ENCODE assay signal across 18 mouse cellular contexts in the genomic region with DNA sequence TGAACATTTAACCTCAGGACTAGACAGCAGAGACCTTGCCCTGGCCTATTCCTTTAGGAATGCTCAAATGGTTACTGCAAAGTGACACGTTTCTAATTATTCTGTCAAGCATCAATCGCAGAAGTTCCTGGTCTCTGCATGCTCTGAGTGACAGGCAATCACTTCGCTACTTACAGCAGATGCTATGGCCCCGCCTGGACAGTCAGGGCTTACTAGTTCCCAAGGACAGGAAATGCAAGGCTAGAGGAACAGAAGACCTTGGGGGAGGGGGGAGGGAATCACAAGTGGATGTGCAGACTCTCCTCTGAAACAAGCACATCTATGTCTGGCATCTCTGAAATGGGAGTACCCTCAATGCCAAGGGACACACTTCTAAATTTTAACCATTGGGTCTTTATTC.
A peak's percentile ranks its signal among the peaks of the same experiment; 100 is the strongest.
DNase-seq lines count a peak whose midpoint lies in the region; ATAC-seq and TF ChIP-seq lines count a peak whose summit lies in the region.
"Had no signal": no experiment of that assay in that cellular context is flagged by ENCODE, and none has a peak within 500 bp of the region (broad histone marks: within the 10 kb centered on the region; RNA-seq: fewer than 3 reads in every experiment).

No protein-coding gene starts in this region.

- ATAC-seq in lung, postnatal 0 days: peak; percentile 46
- no peak; the same call in 1 of the 2 replicates for ATAC-seq in embryonic facial prominence, embryonic 11.5 days (replicated peaks; ENCODE audit: insufficient number of reproducible peaks, low FRiP score, low TSS enrichment, low read depth)
- ATAC-seq: liver, embryonic 12.5 days; midbrain, embryonic 16.5 days had no signal

- H3K4me3 ChIP-seq in lung, postnatal 0 days (ENCODE audit: low read depth, low read length): no peak overlapping the region
- no peak overlapping the region for H3K4me3 ChIP-seq in embryonic facial prominence, embryonic 11.5 days (ENCODE audit: low read depth, low read length)
- H3K4me3 ChIP-seq: embryonic facial prominence, embryonic 15.5 days; forebrain, embryonic 12.5 days; heart, adult 2 months; limb, embryonic 10.5 days; liver, embryonic 12.5 days had no signal

- no peaks in the 10 kb centered on the region for H3K9me3 ChIP-seq in lung, postnatal 0 days (ENCODE audit: low read length)
- H3K9me3 ChIP-seq in embryonic facial prominence, embryonic 11.5 days (replicated peaks; ENCODE audit: control insufficient read depth, low read length): no peaks in the 10 kb centered on the region
- H3K9me3 ChIP-seq: embryonic facial prominence, embryonic 15.5 days; forebrain, embryonic 12.5 days; limb, embryonic 10.5 days; liver, embryonic 12.5 days had no signal

- H3K9ac ChIP-seq in lung, postnatal 0 days (replicated peaks; ENCODE audit: low read depth): no peak overlapping the region
- no peak overlapping the region for H3K9ac ChIP-seq in embryonic facial prominence, embryonic 11.5 days (replicated peaks; ENCODE audit: low read length)
- H3K9ac ChIP-seq: embryonic facial prominence, embryonic 15.5 days; forebrain, embryonic 12.5 days; liver, embryonic 12.5 days had no signal

- TF ChIP-seq CTCF in lung, postnatal 0 days (IDR thresholded peaks at IDR 0.05): no peak

- H3K27me3 ChIP-seq in lung, postnatal 0 days (replicated peaks; ENCODE audit: insufficient read depth, low read length): no peaks in the 10 kb centered on the region
- no peaks in the 10 kb centered on the region for H3K27me3 ChIP-seq in embryonic facial prominence, embryonic 11.5 days (ENCODE audit: control insufficient read depth, insufficient read depth, low read length)
- H3K27me3 ChIP-seq: embryonic facial prominence, embryonic 15.5 days; liver, embryonic 12.5 days had no signal

- peak; percentile 14 for DNase-seq in adrenal gland, adult 2 months
- no peak for DNase-seq in adrenal gland, adult 18-20 months (ENCODE audit: low spot score in 2 of 2)
- DNase-seq in lung, postnatal 0 days (ENCODE audit: low spot score): no peak
- DNase-seq in lung, postnatal 36 days: no peak
- DNase-seq in adrenal gland, postnatal 14 days: peak; percentile 40
- DNase-seq in embryonic facial prominence, embryonic 11.5 days (ENCODE audit: low spot score): peak; percentile 7
- DNase-seq in urinary bladder, postnatal 36 days (ENCODE audit: low spot score in 2 of 2): no peak
- no peak for DNase-seq in left cerebral cortex, adult 11 months (ENCODE audit: low spot score)
- DNase-seq: cerebellum, postnatal 14 days; heart, adult 2 months; kidney, adult 8-10 months; kidney, postnatal 4 days; thymus, postnatal 14 days had no signal

- H3K4me2 ChIP-seq in lung, postnatal 0 days (replicated peaks; ENCODE audit: low read depth, low read length): no peak overlapping the region
- no peak overlapping the region for H3K4me2 ChIP-seq in embryonic facial prominence, embryonic 11.5 days (ENCODE audit: low read depth, low read length)
- H3K4me2 ChIP-seq: embryonic facial prominence, embryonic 15.5 days; forebrain, embryonic 12.5 days; liver, embryonic 12.5 days had no signal

- WGBS in lung, postnatal 0 days: 54% methylated on average over 4 of the region's 4 CpGs
- WGBS in embryonic facial prominence, embryonic 11.5 days: 28% methylated on average over 4 of the region's 4 CpGs

- H3K4me1 ChIP-seq in lung, postnatal 0 days (ENCODE audit: insufficient read depth, low read depth, low read length): no peaks in the 10 kb centered on the region; the same call in 1 of the 2 replicates
- no peaks in the 10 kb centered on the region for H3K4me1 ChIP-seq in embryonic facial prominence, embryonic 11.5 days (ENCODE audit: control insufficient read depth, insufficient read depth, low read length)
- H3K4me1 ChIP-seq: liver, embryonic 12.5 days had no signal

- TF ChIP-seq EP300 in lung, postnatal 0 days (IDR thresholded peaks at IDR 0.05): no peak

- no peak overlapping the region for H3K27ac ChIP-seq in lung, postnatal 0 days (ENCODE audit: low read length)
- H3K27ac ChIP-seq in embryonic facial prominence, embryonic 11.5 days (replicated peaks; ENCODE audit: low read depth, low read length): no peak overlapping the region
- H3K27ac ChIP-seq: embryonic facial prominence, embryonic 15.5 days; forebrain, embryonic 12.5 days; heart, adult 2 months; limb, embryonic 10.5 days; liver, embryonic 12.5 days had no signal

- no peaks in the 10 kb centered on the region for H3K36me3 ChIP-seq in lung, postnatal 0 days (ENCODE audit: insufficient read depth, low read length)
- H3K36me3 ChIP-seq in embryonic facial prominence, embryonic 11.5 days (replicated peaks; ENCODE audit: control insufficient read depth, insufficient read depth, low read depth, low read length): no peaks in the 10 kb centered on the region
- H3K36me3 ChIP-seq: embryonic facial prominence, embryonic 15.5 days; forebrain, embryonic 12.5 days; limb, embryonic 10.5 days had no signal

Comparison
In these comparisons a context has a peak if more than half of its experiments do, and no peak if none do; other contexts are left out.
1. DNase-seq: peak in adrenal gland, adult 2 months (single experiment), adrenal gland, postnatal 14 days (single experiment) and embryonic facial prominence, embryonic 11.5 days (single experiment); none in adrenal gland, adult 18-20 months (0 of 2), lung, postnatal 0 days (single experiment), lung, postnatal 36 days (single experiment), urinary bladder, postnatal 36 days (0 of 2) and left cerebral cortex, adult 11 months (single experiment).